9 mouse cellular contexts compared by ENCODE assay signal in the genomic region with DNA sequence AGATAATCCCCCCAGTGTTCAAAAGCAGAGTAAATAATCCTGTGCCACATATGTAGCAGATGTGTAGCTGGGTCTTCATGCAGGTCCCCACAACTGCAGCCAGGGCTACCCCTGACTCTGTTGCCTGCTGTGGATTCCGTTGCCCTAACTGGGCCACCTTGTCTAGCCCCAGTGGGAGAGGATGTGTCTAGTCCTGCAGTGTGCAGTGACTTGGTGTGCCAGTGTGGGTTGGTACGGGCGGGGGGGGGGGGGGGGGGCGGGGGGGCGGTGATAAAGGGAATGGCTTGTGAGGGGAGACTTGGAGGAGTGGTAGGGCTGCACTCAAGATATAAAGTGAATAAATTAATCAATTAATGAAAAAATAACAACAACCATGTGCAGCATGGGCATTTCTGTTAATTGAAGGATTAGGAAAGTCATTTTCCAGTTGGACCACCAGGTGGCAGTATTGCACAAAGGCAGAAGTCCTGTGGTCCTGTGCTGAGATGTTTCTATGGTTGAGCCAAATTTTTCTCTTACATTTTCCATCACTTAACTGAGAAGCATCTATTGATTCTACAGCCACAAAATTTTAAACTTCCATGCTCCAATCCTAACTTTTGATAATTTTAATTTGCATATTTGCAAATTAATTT. TPM values are rescaled to one million over a fixed set of nuclear protein-coding genes. Genes with fewer than 3 reads are reported as not detected.
DNase-seq lines count a peak whose midpoint lies in the region; ATAC-seq and TF ChIP-seq lines count a peak whose summit lies in the region.
"Had no signal": no experiment of that assay in that cellular context is flagged by ENCODE, and none has a peak within 500 bp of the region (broad histone marks: within the 10 kb centered on the region; RNA-seq: fewer than 3 reads in every experiment).

No protein-coding gene starts in this region.

- ATAC-seq in heart, postnatal 0 days (ENCODE audit: insufficient read depth, low read depth), result no peak
- no peak for ATAC-seq in heart, embryonic 12.5 days (ENCODE audit: insufficient number of reproducible peaks, low FRiP score)
- no peak for ATAC-seq in erythroblast, adult 5-6 weeks (replicated peaks; ENCODE audit: low FRiP score, poor library complexity, severe bottlenecking)

- no peak overlapping the region for H3K4me2 ChIP-seq in heart, postnatal 0 days (ENCODE audit: low read depth, low read length)
- H3K4me2 ChIP-seq in heart, embryonic 12.5 days, result no peak overlapping the region

- 26% methylated on average over 3 of the region's 5 CpGs for WGBS in heart, postnatal 0 days
- 47% methylated on average over 2 of the region's 5 CpGs for WGBS in heart, embryonic 12.5 days
- 27% methylated on average over 5 of the region's 5 CpGs for WGBS in cerebellum, adult 2 months

- no peaks in the 10 kb centered on the region for H3K9me3 ChIP-seq in heart, postnatal 0 days (replicated peaks; ENCODE audit: control insufficient read depth, low read length)
- peaks cover 4% of the 10 kb centered on the region; the same call in 1 of the 2 replicates for H3K9me3 ChIP-seq in heart, embryonic 12.5 days (replicated peaks)

- no peak overlapping the region for H3K9ac ChIP-seq in heart, postnatal 0 days (replicated peaks; ENCODE audit: low read depth, low read length)
- no peak overlapping the region for H3K9ac ChIP-seq in heart, embryonic 12.5 days

- TF ChIP-seq POLR2A in cerebellum, adult 2 months (IDR thresholded peaks at IDR 0.05; ENCODE audit: borderline replicate concordance, insufficient read depth, low read length), result no peak

- H3K36me3 ChIP-seq in heart, postnatal 0 days (replicated peaks; ENCODE audit: control insufficient read depth, insufficient read depth, low read length), result no peaks in the 10 kb centered on the region
- peaks cover 11% of the 10 kb centered on the region; the same call in 1 of the 2 replicates for H3K36me3 ChIP-seq in heart, embryonic 12.5 days

- H3K27ac ChIP-seq in heart, postnatal 0 days (ENCODE audit: low read depth), result no peak overlapping the region
- no peak overlapping the region for H3K27ac ChIP-seq in heart, embryonic 12.5 days (ENCODE audit: poor library complexity, severe bottlenecking)
- H3K27ac ChIP-seq in cerebellum, adult 2 months (ENCODE audit: insufficient read depth, low read length), result no peak overlapping the region

- H3K4me3 ChIP-seq in heart, postnatal 0 days (ENCODE audit: low read depth, low read length), result no peak overlapping the region
- H3K4me3 ChIP-seq in heart, embryonic 12.5 days, result no peak overlapping the region
- H3K4me3 ChIP-seq in cerebellum, adult 2 months (replicated peaks; ENCODE audit: insufficient read depth, low read depth, low read length), result no peak overlapping the region

- peak; percentile 64 for DNase-seq in heart, postnatal 0 days (ENCODE audit: low spot score)
- peak; percentile 45 for DNase-seq in ES-CJ7 (ENCODE audit: low read depth, low spot score)
- DNase-seq in cerebellum, adult 2 months, result peak; percentile 20 to 38
- peak; percentile 65 for DNase-seq in forelimb bud, embryonic 11.5 days (ENCODE audit: low read depth, low spot score)
- peak; percentile 7 for DNase-seq in layer of hippocampus, adult 9-11 months
- DNase-seq in naive thymus-derived CD4-positive, alpha-beta T cell, adult 2 months (ENCODE audit: low read depth), result peak; percentile 64

- no peaks in the 10 kb centered on the region for H3K4me1 ChIP-seq in heart, postnatal 0 days (ENCODE audit: control insufficient read depth, insufficient read depth)
- no peaks in the 10 kb centered on the region for H3K4me1 ChIP-seq in heart, embryonic 12.5 days (replicated peaks)
- no peaks in the 10 kb centered on the region for H3K4me1 ChIP-seq in cerebellum, adult 2 months (ENCODE audit: control insufficient read depth, insufficient read depth, low read length)

- H3K27me3 ChIP-seq in heart, postnatal 0 days (ENCODE audit: control insufficient read depth, insufficient read depth, low read length), result no peaks in the 10 kb centered on the region
- H3K27me3 ChIP-seq in heart, embryonic 12.5 days (replicated peaks), result no peaks in the 10 kb centered on the region
- no peaks in the 10 kb centered on the region for H3K27me3 ChIP-seq in cerebellum, adult 2 months (ENCODE audit: control insufficient read depth, insufficient read depth, low read length)

- TF ChIP-seq EP300 in heart, postnatal 0 days (IDR thresholded peaks at IDR 0.05; ENCODE audit: low read depth), result no peak

- peak; percentile 95 for TF ChIP-seq CTCF in heart, postnatal 0 days (IDR thresholded peaks at IDR 0.05; ENCODE audit: low read depth)
- TF ChIP-seq CTCF in cerebellum, adult 2 months (IDR thresholded peaks at IDR 0.05; ENCODE audit: borderline replicate concordance, insufficient read depth, low read depth, low read length), result peak; percentile 64; the same call in 1 of the 2 replicates

RNA-seq across cellular contexts. Expression of gene Mlf1, which starts 21.7 kb away (rescaled TPM):
- 153 and 221 TPM in 2 replicates for total RNA-seq in heart, postnatal 0 days (2014; rRNA removed; ENCODE audit: low replicate concordance)
- 609 and 675 TPM in 2 replicates for polyA plus RNA-seq in heart, postnatal 0 days (2015; fragmentation: Nextera tagmentation; extraction: Ambion mirVana)
- polyA plus RNA-seq in heart, embryonic 12.5 days (2016; fragmentation: Nextera tagmentation; extraction: Ambion mirVana), result 114 and 116 TPM in 2 replicates
- 1.6 and 2.3 TPM in 2 replicates for polyA plus RNA-seq in cerebellum, adult 2 months (2012; rRNA removed)
- not detected in 2 replicates for total RNA-seq in erythroblast, adult 5-6 weeks (2015; ENCODE audit: low replicate concordance)
- total RNA-seq in erythroblast, adult 5-6 weeks (2017; ENCODE audit: low replicate concordance), result not detected in 2 replicates

RNA-seq across cellular contexts. Expression of gene Gm17402, which starts 22.7 kb away (rescaled TPM):
- not detected in 2 replicates for total RNA-seq in heart, postnatal 0 days (2014; rRNA removed; ENCODE audit: low replicate concordance)
- polyA plus RNA-seq in heart, postnatal 0 days (2015; fragmentation: Nextera tagmentation; extraction: Ambion mirVana), result not detected in 2 replicates
- not detected in 2 replicates for polyA plus RNA-seq in heart, embryonic 12.5 days (2016; fragmentation: Nextera tagmentation; extraction: Ambion mirVana)
- not detected in 2 replicates for polyA plus RNA-seq in cerebellum, adult 2 months (2012; rRNA removed)
- not detected in 2 replicates for total RNA-seq in erythroblast, adult 5-6 weeks (2015; ENCODE audit: low replicate concordance)
- total RNA-seq in erythroblast, adult 5-6 weeks (2017; ENCODE audit: low replicate concordance), result not detected in 2 replicates
- polyA plus RNA-seq: lung, embryonic 16.5 days had no signal

Comparison
In these comparisons a context has a peak if more than half of its experiments do, and no peak if none do; other contexts are left out.
1. DNase-seq: peak in every context shown above with its lines; median percentile 65 in forelimb bud, embryonic 11.5 days; 64 in heart, postnatal 0 days; 64 in naive thymus-derived CD4-positive, alpha-beta T cell, adult 2 months; 45 in ES-CJ7; 29 in cerebellum, adult 2 months; 7 in layer of hippocampus, adult 9-11 months.
2. RNA of gene Mlf1, which starts 21.7 kb away (polyA plus RNA-seq): 609 to 675 TPM in heart, postnatal 0 days and 114 to 116 TPM in heart, embryonic 12.5 days; 1.6 to 2.3 TPM in cerebellum, adult 2 months; every median in the first group is over 10 times any median in the second.